Comparison of ENCODE assay signal across 10 mouse cellular contexts in genomic region chr2:152819097-152819624, GRCm38 (mm10). TPM values are rescaled to one million over a fixed set of nuclear protein-coding genes. Genes with fewer than 3 reads are reported as not detected.
DNase-seq lines count a peak whose midpoint lies in the region; ATAC-seq and TF ChIP-seq lines count a peak whose summit lies in the region.
"Had no signal": no experiment of that assay in that cellular context is flagged by ENCODE, and none has a peak within 500 bp of the region (broad histone marks: within the 10 kb centered on the region; RNA-seq: fewer than 3 reads in every experiment).

No protein-coding gene starts in this region.

- H3K27ac ChIP-seq in cerebellum, adult 2 months (ENCODE audit: insufficient read depth, low read length): peak overlapping the region; percentile 71
- peak overlapping the region; percentile 73; the same call in 1 of the 2 replicates for H3K27ac ChIP-seq in hindbrain, postnatal 0 days
- no peak overlapping the region for H3K27ac ChIP-seq in hindbrain, embryonic 11.5 days (ENCODE audit: low read depth, low read length)
- H3K27ac ChIP-seq in midbrain, embryonic 11.5 days (ENCODE audit: low read depth, low read length): no peak overlapping the region
- no peak overlapping the region for H3K27ac ChIP-seq in midbrain, embryonic 13.5 days
- peak overlapping the region; percentile 58; the same call in 1 of the 2 replicates for H3K27ac ChIP-seq in liver, postnatal 0 days (ENCODE audit: low read depth)
- H3K27ac ChIP-seq: macrophage had no signal

- WGBS in cerebellum, adult 2 months: 59% methylated on average over 3 of the region's 3 CpGs
- 96% methylated on average over 3 of the region's 3 CpGs for WGBS in hindbrain, postnatal 0 days
- WGBS in hindbrain, embryonic 11.5 days: 96% methylated on average over 3 of the region's 3 CpGs
- WGBS in midbrain, embryonic 11.5 days: 98% methylated on average over 3 of the region's 3 CpGs
- WGBS in midbrain, embryonic 13.5 days: 93% methylated on average over 3 of the region's 3 CpGs
- WGBS in liver, postnatal 0 days (ENCODE audit: insufficient replicate concordance): 89% methylated on average over 3 of the region's 3 CpGs

- no peak for TF ChIP-seq POLR2A in cerebellum, adult 2 months (IDR thresholded peaks at IDR 0.05; ENCODE audit: borderline replicate concordance, insufficient read depth, low read length)

- peak; percentile 41 to 62 for DNase-seq in cerebellum, adult 2 months
- no peak for DNase-seq in cerebellum, postnatal 25 days
- no peak for DNase-seq in hindbrain, postnatal 0 days (ENCODE audit: low spot score)
- DNase-seq in hindbrain, embryonic 11.5 days (ENCODE audit: low spot score): no peak
- peak; percentile 2 for DNase-seq in midbrain, embryonic 11.5 days (ENCODE audit: low spot score, missing footprints)
- DNase-seq in liver, postnatal 0 days: no peak
- no peak for DNase-seq in embryo, embryonic 9.5 days (ENCODE audit: extremely low spot score)

- H3K9ac ChIP-seq in hindbrain, postnatal 0 days (replicated peaks; ENCODE audit: low read length): no peak overlapping the region
- H3K9ac ChIP-seq in hindbrain, embryonic 11.5 days (ENCODE audit: low read depth, low read length): no peak overlapping the region
- no peak overlapping the region for H3K9ac ChIP-seq in midbrain, embryonic 11.5 days (ENCODE audit: low read length)
- H3K9ac ChIP-seq in midbrain, embryonic 13.5 days (replicated peaks): no peak overlapping the region
- H3K9ac ChIP-seq in liver, postnatal 0 days (replicated peaks): no peak overlapping the region
- H3K9ac ChIP-seq: intestine, embryonic 15.5 days had no signal

- H3K4me2 ChIP-seq in hindbrain, postnatal 0 days (ENCODE audit: low read depth, low read length): no peak overlapping the region
- no peak overlapping the region for H3K4me2 ChIP-seq in hindbrain, embryonic 11.5 days (replicated peaks; ENCODE audit: low read depth, low read length)
- no peak overlapping the region for H3K4me2 ChIP-seq in midbrain, embryonic 11.5 days
- H3K4me2 ChIP-seq in midbrain, embryonic 13.5 days (replicated peaks): no peak overlapping the region
- no peak overlapping the region for H3K4me2 ChIP-seq in liver, postnatal 0 days (ENCODE audit: low read depth, low read length)
- H3K4me2 ChIP-seq: intestine, embryonic 15.5 days had no signal

- H3K9me3 ChIP-seq in hindbrain, postnatal 0 days (ENCODE audit: low read length): no peaks in the 10 kb centered on the region
- H3K9me3 ChIP-seq in hindbrain, embryonic 11.5 days (ENCODE audit: control insufficient read depth, low read length): no peaks in the 10 kb centered on the region
- no peaks in the 10 kb centered on the region for H3K9me3 ChIP-seq in midbrain, embryonic 11.5 days (ENCODE audit: control insufficient read depth, low read length)
- H3K9me3 ChIP-seq in midbrain, embryonic 13.5 days: no peaks in the 10 kb centered on the region
- no peaks in the 10 kb centered on the region for H3K9me3 ChIP-seq in liver, postnatal 0 days (ENCODE audit: low read length)
- H3K9me3 ChIP-seq: intestine, embryonic 15.5 days had no signal

- H3K36me3 ChIP-seq in hindbrain, postnatal 0 days (ENCODE audit: insufficient read depth, low read length): no peaks in the 10 kb centered on the region
- H3K36me3 ChIP-seq in hindbrain, embryonic 11.5 days (ENCODE audit: control insufficient read depth, insufficient read depth, low read length): peaks cover 5% of the 10 kb centered on the region; the same call in 1 of the 2 replicates
- peaks cover 5% of the 10 kb centered on the region for H3K36me3 ChIP-seq in midbrain, embryonic 11.5 days (ENCODE audit: control insufficient read depth, insufficient read depth, low read length)
- peaks cover 31% of the 10 kb centered on the region for H3K36me3 ChIP-seq in midbrain, embryonic 13.5 days
- H3K36me3 ChIP-seq in liver, postnatal 0 days (replicated peaks; ENCODE audit: insufficient read depth, low read length): peaks cover 50% of the 10 kb centered on the region

- no peaks in the 10 kb centered on the region for H3K27me3 ChIP-seq in cerebellum, adult 2 months (ENCODE audit: control insufficient read depth, insufficient read depth, low read length)
- H3K27me3 ChIP-seq in hindbrain, postnatal 0 days (ENCODE audit: insufficient read depth, low read length): no peaks in the 10 kb centered on the region
- H3K27me3 ChIP-seq in hindbrain, embryonic 11.5 days (ENCODE audit: control insufficient read depth, insufficient read depth, low read length): no peaks in the 10 kb centered on the region
- no peaks in the 10 kb centered on the region for H3K27me3 ChIP-seq in midbrain, embryonic 11.5 days (ENCODE audit: control insufficient read depth, insufficient read depth, low read length)
- H3K27me3 ChIP-seq in midbrain, embryonic 13.5 days: no peaks in the 10 kb centered on the region
- H3K27me3 ChIP-seq in liver, postnatal 0 days (ENCODE audit: insufficient read depth, low read length): no peaks in the 10 kb centered on the region
- H3K27me3 ChIP-seq: intestine, embryonic 15.5 days had no signal

- peaks cover 63% of the 10 kb centered on the region for H3K4me1 ChIP-seq in cerebellum, adult 2 months (ENCODE audit: control insufficient read depth, insufficient read depth, low read length)
- H3K4me1 ChIP-seq in hindbrain, postnatal 0 days (ENCODE audit: insufficient read depth, low read length): peaks cover 38% of the 10 kb centered on the region
- H3K4me1 ChIP-seq in hindbrain, embryonic 11.5 days (replicated peaks; ENCODE audit: control insufficient read depth, insufficient read depth, low read length): peaks cover 8% of the 10 kb centered on the region
- peaks cover 17% of the 10 kb centered on the region for H3K4me1 ChIP-seq in midbrain, embryonic 11.5 days (ENCODE audit: control insufficient read depth, insufficient read depth, low read length)
- peaks cover 70% of the 10 kb centered on the region for H3K4me1 ChIP-seq in midbrain, embryonic 13.5 days (replicated peaks)
- peaks cover 73% of the 10 kb centered on the region for H3K4me1 ChIP-seq in liver, postnatal 0 days (ENCODE audit: insufficient read depth)

- no peak for TF ChIP-seq EP300 in liver, postnatal 0 days (IDR thresholded peaks at IDR 0.05; ENCODE audit: low read depth)

- no peak overlapping the region for H3K4me3 ChIP-seq in cerebellum, adult 2 months (replicated peaks; ENCODE audit: insufficient read depth, low read depth, low read length)
- H3K4me3 ChIP-seq in hindbrain, postnatal 0 days (ENCODE audit: low read length): no peak overlapping the region
- H3K4me3 ChIP-seq in hindbrain, embryonic 11.5 days (ENCODE audit: low read depth, low read length): no peak overlapping the region
- no peak overlapping the region for H3K4me3 ChIP-seq in midbrain, embryonic 11.5 days (ENCODE audit: low read depth, low read length)
- H3K4me3 ChIP-seq in midbrain, embryonic 13.5 days (replicated peaks): no peak overlapping the region
- H3K4me3 ChIP-seq in liver, postnatal 0 days (ENCODE audit: low read depth, low read length): no peak overlapping the region
- H3K4me3 ChIP-seq: intestine, embryonic 15.5 days had no signal

- ATAC-seq in hindbrain, postnatal 0 days: no peak
- ATAC-seq in hindbrain, embryonic 11.5 days (ENCODE audit: low FRiP score): no peak
- ATAC-seq in midbrain, embryonic 11.5 days (ENCODE audit: low FRiP score): no peak
- ATAC-seq in midbrain, embryonic 13.5 days: no peak
- ATAC-seq in liver, postnatal 0 days: no peak
- ATAC-seq: intestine, embryonic 15.5 days had no signal

- TF ChIP-seq CTCF in cerebellum, adult 2 months (IDR thresholded peaks at IDR 0.05; ENCODE audit: borderline replicate concordance, insufficient read depth, low read depth, low read length): no peak
- TF ChIP-seq CTCF in hindbrain, postnatal 0 days (IDR thresholded peaks at IDR 0.05; ENCODE audit: low read depth): no peak
- TF ChIP-seq CTCF in liver, postnatal 0 days (IDR thresholded peaks at IDR 0.05; ENCODE audit: low read depth): no peak

RNA-seq across cellular contexts. Expression of gene Bcl2l1, which starts 12.4 kb away (rescaled TPM):
- 141 and 142 TPM in 2 replicates for polyA plus RNA-seq in cerebellum, adult 2 months (2012; rRNA removed)
- 130 and 135 TPM in 2 replicates for total RNA-seq in hindbrain, postnatal 0 days (2014; rRNA removed)
- 110 and 123 TPM in 2 replicates for polyA plus RNA-seq in hindbrain, postnatal 0 days (2015; fragmentation: Nextera tagmentation; extraction: Ambion mirVana)
- polyA plus RNA-seq in hindbrain, embryonic 11.5 days (2014; fragmentation: Nextera tagmentation; extraction: Ambion mirVana): 129 and 134 TPM in 2 replicates
- polyA plus RNA-seq in midbrain, embryonic 11.5 days (2014; fragmentation: Nextera tagmentation; extraction: Ambion mirVana): 120 and 125 TPM in 2 replicates
- polyA plus RNA-seq in midbrain, embryonic 13.5 days (2015; fragmentation: Nextera tagmentation; extraction: Ambion mirVana): 190 and 195 TPM in 2 replicates
- polyA plus RNA-seq in liver, postnatal 0 days (2015; fragmentation: Nextera tagmentation; extraction: Ambion mirVana): 84.2 and 84.4 TPM in 2 replicates

RNA-seq across cellular contexts. Expression of gene Tpx2, which starts 28.6 kb away (rescaled TPM):
- polyA plus RNA-seq in cerebellum, adult 2 months (2012; rRNA removed): 1.2 TPM in 2 replicates
- 8.1 and 15.6 TPM in 2 replicates for total RNA-seq in hindbrain, postnatal 0 days (2014; rRNA removed)
- 14.3 and 21.0 TPM in 2 replicates for polyA plus RNA-seq in hindbrain, postnatal 0 days (2015; fragmentation: Nextera tagmentation; extraction: Ambion mirVana)
- polyA plus RNA-seq in hindbrain, embryonic 11.5 days (2014; fragmentation: Nextera tagmentation; extraction: Ambion mirVana): 139 and 140 TPM in 2 replicates
- polyA plus RNA-seq in midbrain, embryonic 11.5 days (2014; fragmentation: Nextera tagmentation; extraction: Ambion mirVana): 166 and 187 TPM in 2 replicates
- 38.7 and 46.4 TPM in 2 replicates for polyA plus RNA-seq in midbrain, embryonic 13.5 days (2015; fragmentation: Nextera tagmentation; extraction: Ambion mirVana)
- polyA plus RNA-seq in liver, postnatal 0 days (2015; fragmentation: Nextera tagmentation; extraction: Ambion mirVana): 20.7 and 25.8 TPM in 2 replicates

Comparison
In these comparisons a context has a peak if more than half of its experiments do, and no peak if none do; other contexts are left out.
1. DNase-seq: peak in cerebellum, adult 2 months (2 of 2) and midbrain, embryonic 11.5 days (single experiment); none in cerebellum, postnatal 25 days (0 of 2), hindbrain, postnatal 0 days (single experiment), hindbrain, embryonic 11.5 days (single experiment), liver, postnatal 0 days (single experiment) and embryo, embryonic 9.5 days (single experiment).
2. H3K27ac ChIP-seq: peak in cerebellum, adult 2 months (single experiment), hindbrain, postnatal 0 days (single experiment) and liver, postnatal 0 days (single experiment); none in hindbrain, embryonic 11.5 days (single experiment), midbrain, embryonic 11.5 days (single experiment) and midbrain, embryonic 13.5 days (single experiment).